Mouse (Mus musculus): Measurements from ENCODE around the gene Cox10.

GRCm38 (mm10) chr11:64053371-64053770 lies 25.9 kb downstream of the Cox10 start:
- TF ChIP-seq POLR2A (IDR thresholded peaks at IDR 0.05; ENCODE audit: control insufficient read depth in 1 of 2, insufficient read depth in 1 of 2, low read depth in 1 of 2, low read length in 2 of 2, poor library complexity in 1 of 2) (no peak), ZMIZ1 (IDR thresholded peaks at IDR 0.05; ENCODE audit: low read depth, low read length) (no peak), SIN3A (IDR thresholded peaks at IDR 0.05; ENCODE audit: low read length) (no peak), POLR2AphosphoS2 (IDR thresholded peaks at IDR 0.05; ENCODE audit: low read length) (no peak), ZNF384 (IDR thresholded peaks at IDR 0.05; ENCODE audit: low read depth, low read length) (no peak), CTCF (IDR thresholded peaks at IDR 0.05 in 2 of 3, conservative IDR thresholded peaks at IDR 0.05 in 1 of 3; ENCODE audit: control insufficient read depth in 1 of 3, insufficient read depth in 1 of 3, low read depth in 2 of 3, low read length in 3 of 3, poor library complexity in 1 of 3, severe bottlenecking in 1 of 3) (no peak), ZKSCAN1 (IDR thresholded peaks at IDR 0.05; ENCODE audit: low read depth, low read length) (no peak), MAX (IDR thresholded peaks at IDR 0.05; ENCODE audit: low read length) (no peak), NRF1 (IDR thresholded peaks at IDR 0.05; ENCODE audit: insufficient read depth, low read depth, low read length, poor library complexity, severe bottlenecking) (no peak), SMC3 (IDR thresholded peaks at IDR 0.05; ENCODE audit: low read depth, low read length) (no peak)
